Mouse (Mus musculus) cerebellum, postnatal 36 days (tissue): ENCODE measurements around the gene Cilp2.

Source experiments
- DNase-seq, 2 experiments: peaks; one replicate each; pipeline ENCODE4 v3.0.0; 2021 to 2022; ENCODE audit warnings: mixed read lengths in 2 of 2

Gene Cilp2

DNA sequence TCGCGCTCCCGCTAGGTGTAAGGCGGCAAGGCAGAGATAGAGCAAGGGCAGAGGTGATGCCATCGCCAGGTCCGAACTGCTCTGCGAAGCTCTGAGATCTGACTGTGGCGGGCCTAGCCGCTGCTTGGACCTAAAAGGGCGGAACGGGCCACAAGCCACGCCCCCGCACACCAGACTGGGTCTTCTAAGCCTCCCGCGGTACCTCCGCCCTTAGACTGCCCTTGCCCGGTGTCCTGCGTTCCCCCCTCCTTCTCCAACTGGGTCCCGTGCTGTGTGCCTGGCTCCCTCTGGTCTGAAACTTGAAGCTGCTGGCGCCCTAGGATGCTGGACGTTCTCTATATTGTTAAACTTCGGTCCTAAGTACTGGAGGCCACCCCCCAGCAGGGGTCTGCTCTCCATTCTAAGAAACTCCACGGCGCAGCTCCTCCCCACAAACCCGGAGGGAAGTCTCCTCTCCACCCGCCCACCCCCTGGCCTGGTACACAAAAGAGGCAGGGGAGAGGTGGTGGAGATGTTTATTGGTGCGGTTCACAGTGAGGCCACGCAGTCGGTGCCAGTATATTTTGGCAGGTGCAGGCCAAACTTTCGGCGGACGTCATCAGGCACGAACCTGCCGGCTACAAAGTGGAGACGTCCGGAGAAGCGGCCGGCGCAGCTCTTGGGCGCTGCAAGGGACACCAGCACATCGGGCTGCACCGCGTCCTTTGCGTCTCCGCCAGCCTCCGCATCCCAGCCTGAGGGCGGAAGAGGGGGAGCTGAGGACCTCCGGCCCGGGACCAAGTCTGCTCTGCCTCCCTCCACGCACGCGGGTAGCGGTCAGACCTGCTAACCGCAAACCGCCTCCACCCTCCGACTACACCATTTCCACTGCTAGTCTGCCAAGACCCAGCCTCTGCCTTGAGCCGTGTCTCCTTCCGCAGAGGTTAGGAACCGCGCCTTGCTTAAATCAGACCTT is at the start of gene Cilp2:
TSS of gene Cilp2 (minus strand) at position 399 of the 955 bp plus-strand sequence.
- DNase-seq, result no peak

GRCm38 (mm10) chr8:69936050-69936794 is 48.7 kb upstream of the Cilp2 start:
- DNase-seq, result no peak

GRCm38 (mm10) chr8:69935431-69935830 is 47.9 kb upstream of the Cilp2 start:
- DNase-seq, result no peak

DNA sequence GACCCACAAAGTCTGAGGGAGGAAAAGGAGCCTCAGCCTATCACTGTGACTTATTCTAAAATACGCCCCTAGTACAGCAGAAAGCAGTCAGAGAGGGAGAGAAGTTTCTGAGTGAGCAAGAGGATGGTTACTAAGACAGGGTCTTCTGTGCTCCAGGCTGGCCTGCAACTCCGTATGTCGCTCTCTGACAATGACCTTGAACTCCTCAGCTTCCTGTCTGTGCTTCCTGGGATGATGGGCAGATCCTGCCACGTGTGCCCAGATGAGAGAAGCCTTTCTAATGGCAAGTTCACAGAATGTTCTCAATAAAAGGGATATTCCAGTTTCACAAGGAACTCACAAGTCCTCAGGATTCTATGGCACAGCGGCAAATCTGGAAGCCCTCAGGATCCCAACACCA is 47.1 kb upstream of the Cilp2 start:
- no peak for DNase-seq

DNA sequence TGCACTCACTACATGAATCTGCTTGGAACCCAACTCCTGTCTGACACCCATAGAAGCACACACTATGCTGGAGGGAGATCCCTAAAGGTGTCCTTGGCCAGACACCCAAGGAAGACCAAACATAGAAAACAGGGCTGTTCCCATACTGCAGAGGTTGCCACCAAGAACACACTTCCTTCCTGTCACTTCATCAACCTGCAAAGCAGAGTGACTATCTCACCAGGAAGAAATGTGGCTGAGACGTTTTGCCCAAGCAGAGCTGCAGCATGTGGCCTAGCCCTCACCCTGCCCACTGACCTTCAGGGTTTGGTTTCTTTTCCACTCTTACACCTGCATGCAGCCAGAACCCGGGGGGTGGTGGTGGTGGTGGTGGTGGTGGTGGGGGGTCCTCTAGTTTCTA is 46.3 kb upstream of the Cilp2 start:
- no peak for DNase-seq

DNA sequence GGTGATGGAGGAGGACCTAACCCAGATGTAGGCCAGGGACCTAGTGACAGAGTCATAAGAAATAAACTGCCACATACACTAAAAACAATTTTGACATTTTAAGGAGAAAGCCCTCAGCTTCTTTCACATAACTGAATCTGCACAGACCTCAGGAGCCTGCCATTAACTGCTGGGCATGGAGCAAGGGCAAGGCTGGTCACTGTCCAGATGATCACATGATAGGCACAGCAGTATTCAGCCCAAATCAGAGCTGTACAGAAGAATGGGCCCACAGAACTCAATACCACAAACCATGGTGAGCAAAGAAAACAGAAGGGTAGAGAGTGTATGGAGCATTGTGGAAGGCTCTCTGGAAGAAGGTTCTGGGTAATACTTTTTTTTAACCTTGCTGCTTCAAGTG is 39.4 kb upstream of the Cilp2 start:
- DNase-seq, result no peak

GRCm38 (mm10) chr8:69923986-69924385 is 36.5 kb upstream of the Cilp2 start:
- DNase-seq, result no peak

DNA sequence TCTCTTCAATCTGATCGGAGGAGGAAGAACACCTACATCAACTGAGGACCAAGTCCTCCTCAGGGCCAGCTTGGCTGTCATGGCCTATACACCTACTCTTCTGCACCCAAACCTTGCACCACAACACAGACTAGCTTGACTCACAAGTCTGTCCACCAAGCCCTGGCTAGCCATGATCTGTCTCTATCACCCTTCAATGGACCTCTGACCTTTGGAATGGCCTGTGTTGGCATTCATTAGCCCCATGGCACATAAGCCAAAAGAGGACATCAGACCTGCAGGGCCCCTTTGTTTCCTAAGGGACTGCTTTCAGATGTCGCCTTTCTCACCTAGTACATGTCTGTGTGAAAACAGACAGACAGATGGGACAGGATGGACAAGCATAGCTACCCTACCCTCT is 33.7 kb upstream of the Cilp2 start:
- DNase-seq, result no peak

GRCm38 (mm10) chr8:69919876-69920662 is 32.6 kb upstream of the Cilp2 start:
- DNase-seq, result peak in 1 of 2 experiments; percentile 22

- peak; percentile 64 to 88 for DNase-seq
Observed at GRCm38 (mm10) chr8:69919010-69919409, 31.5 kb upstream of the Cilp2 start.

DNA sequence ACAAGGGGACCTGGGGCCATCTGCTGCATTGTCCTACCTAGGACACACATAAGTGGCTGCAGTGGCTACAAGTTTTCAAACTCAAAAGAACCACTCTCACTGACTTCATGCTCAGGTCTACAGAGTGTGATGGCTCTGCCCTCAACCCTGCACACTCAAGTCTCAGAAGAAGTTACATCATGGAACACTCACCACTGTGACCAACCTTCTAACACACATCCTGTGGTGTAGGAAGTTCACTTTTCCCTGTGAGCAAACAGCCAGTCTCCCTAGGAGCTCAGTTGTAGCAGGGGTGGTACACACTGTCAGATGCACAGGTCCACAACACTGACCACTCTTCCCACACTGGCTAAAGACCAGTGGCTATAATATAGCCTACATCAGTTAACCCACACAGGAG is 31.0 kb upstream of the Cilp2 start:
- DNase-seq, result no peak

- DNase-seq, result no peak
Observed at GRCm38 (mm10) chr8:69915748-69916147, 28.3 kb upstream of the Cilp2 start.

GRCm38 (mm10) chr8:69914526-69914925 is 27.0 kb upstream of the Cilp2 start:
- no peak for DNase-seq

DNA sequence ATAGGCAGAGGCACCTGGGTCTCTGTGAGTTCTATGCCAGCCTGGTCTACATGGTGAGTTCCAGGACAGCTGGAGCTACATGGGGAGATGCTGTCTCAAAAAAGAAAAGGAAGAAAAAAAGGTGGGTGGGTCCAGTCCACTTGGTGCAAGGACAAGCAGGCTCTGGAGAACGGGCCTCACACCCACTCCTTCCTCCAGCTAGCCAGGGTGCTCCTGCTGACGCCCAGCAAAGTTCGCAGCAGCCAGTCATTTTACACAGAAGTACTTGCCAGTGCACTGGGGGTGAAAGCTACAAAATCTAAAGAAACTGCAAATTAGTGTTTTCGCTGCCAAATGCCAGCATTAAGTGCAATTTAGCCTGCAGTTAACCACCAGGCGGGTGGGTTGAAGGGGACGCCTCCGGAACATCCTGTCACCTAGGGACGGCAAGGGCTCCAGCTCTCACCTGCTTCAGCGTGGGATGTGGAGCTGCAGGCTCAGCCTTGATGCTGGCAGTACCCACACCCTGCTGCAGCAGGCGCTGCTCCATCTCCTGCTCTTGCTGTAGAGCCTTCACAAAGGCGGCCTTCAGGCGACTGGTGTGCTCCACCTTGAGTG is 25.1 kb upstream of the Cilp2 start:
- DNase-seq, result no peak

- no peak for DNase-seq
Observed at GRCm38 (mm10) chr8:69911917-69912316, 24.4 kb upstream of the Cilp2 start.

- DNase-seq, result no peak
Observed at GRCm38 (mm10) chr8:69907106-69907505, 19.6 kb upstream of the Cilp2 start.

GRCm38 (mm10) chr8:69906260-69906659 is 18.8 kb upstream of the Cilp2 start:
- DNase-seq, result no peak

DNA sequence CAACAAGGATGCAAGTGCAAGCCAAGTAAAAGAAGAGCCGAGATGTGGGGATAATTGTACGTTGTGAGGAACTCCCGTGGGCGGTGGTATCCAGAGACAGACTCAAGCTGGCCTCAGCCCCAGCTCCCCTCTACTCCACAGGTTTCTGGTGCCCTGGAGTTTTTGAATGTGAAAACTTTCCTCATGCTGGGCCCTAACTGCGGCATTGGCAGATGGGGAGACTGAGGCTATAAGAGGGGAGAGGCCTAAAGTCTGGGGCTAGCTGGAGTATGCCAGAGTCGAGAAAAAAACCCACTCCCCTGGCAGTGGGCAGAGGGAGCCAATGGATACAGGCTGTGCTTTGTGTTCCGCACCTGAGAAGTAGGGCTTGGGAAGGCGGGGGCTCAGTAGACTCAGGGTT is 16.6 kb upstream of the Cilp2 start:
- DNase-seq, result peak in 1 of 2 experiments; percentile 3

DNA sequence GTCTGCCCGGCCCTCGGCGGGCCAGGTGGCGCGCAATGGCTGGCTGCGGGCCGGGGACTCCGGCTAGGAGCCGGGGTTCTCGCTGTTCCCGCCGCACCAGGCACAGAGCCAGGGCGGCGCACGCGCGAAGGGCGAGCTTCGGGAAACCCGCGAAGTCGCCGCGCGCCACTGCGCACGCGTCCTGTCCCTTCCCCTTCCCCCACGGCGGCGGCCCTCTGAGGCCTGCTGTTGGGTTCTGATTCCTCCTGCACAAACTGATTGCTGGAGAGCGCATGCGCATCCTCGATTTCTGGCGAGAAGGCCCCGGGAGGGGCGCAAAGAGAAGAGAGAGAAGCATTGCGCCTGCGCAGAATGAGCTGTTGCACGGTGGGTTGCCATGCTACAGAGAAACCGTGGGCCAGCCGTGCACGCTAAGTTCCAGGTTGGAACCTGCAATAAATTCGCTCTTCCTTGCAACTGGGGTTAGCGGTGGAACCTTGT is 15.6 kb upstream of the Cilp2 start:
- peak; percentile 99 for DNase-seq

DNA sequence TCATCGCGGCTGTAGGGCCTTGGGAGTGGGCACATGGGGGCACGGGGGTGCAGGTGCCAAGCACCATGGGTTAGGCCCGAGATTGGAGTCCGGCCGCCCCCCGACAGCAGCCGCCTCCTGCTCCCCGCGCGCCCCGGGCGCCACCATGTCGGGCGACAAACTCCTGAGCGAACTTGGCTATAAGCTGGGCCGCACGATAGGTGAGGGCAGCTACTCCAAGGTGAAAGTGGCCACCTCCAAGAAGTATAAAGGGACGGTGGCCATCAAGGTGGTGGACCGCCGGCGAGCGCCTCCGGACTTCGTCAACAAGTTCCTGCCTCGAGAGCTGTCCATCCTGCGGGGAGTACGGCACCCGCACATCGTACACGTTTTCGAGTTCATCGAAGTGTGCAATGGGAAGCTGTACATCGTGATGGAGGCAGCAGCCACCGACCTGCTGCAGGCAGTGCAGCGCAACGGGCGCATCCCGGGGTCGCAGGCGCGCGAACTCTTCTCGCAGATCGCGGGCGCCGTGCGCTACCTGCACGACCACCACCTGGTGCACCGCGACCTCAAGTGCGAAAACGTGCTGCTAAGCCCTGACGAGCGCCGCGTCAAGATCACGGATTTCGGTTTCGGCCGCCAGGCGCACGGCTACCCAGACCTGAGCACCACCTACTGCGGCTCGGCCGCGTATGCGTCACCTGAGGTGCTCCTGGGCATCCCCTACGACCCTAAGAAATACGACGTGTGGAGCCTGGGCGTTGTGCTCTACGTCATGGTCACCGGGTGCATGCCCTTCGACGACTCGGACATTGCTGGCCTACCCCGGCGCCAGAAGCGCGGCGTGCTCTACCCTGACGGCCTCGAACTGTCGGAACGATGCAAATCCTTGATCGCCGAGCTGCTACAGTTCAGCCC is 14.9 kb upstream of the Cilp2 start, which contains the start of the genes Tssk6, Ndufa13 and Yjefn3:
TSS of gene Tssk6 (plus strand) at position 22 of the 900 bp plus-strand sequence.
TSS of gene Ndufa13 (minus strand) at position 396 of the 900 bp plus-strand sequence.
TSS of gene Yjefn3 (minus strand) at position 550 of the 900 bp plus-strand sequence.
- DNase-seq, result peak in 1 of 2 experiments; percentile 44
